Mouse (Mus musculus) stomach, embryonic 15.5 days (tissue): ENCODE measurements around the gene Ppp1r14c. TPM values are rescaled to one million over a fixed set of nuclear protein-coding genes. Genes with fewer than 3 reads are reported as not detected.

Experiments
- ATAC-seq: fragments of 200-750 bp; cut with Nextera tagmentation; 2 replicates; pipeline ENCODE4 v1.8.0; 2017; ENCODE audit warnings: low read depth, moderate number of reproducible peaks, moderate TSS enrichment; ENCODE audit not compliant: insufficient read depth, low FRiP score
- H3K27ac ChIP-seq: fragments of 300-500 bp; sonication (generic); 2 replicates; pipeline ENCODE4 v1.5.1; 2015; ENCODE audit warnings: mild to moderate bottlenecking, inconsistent platforms
- H3K27me3 ChIP-seq: fragments of 300-500 bp; sonication (generic); replicated peaks from 2 replicates; pipeline ENCODE4 v1.6.1; 2015; ENCODE audit warnings: inconsistent platforms
- H3K36me3 ChIP-seq: fragments of 300-500 bp; sonication (generic); 2 replicates; pipeline ENCODE4 v1.6.1; 2015; ENCODE audit warnings: inconsistent platforms
- H3K4me1 ChIP-seq: fragments of 300-500 bp; sonication (generic); 2 replicates; pipeline ENCODE4 v1.6.1; 2015; ENCODE audit warnings: inconsistent platforms
- H3K4me2 ChIP-seq: fragments of 300-500 bp; sonication (generic); 2 replicates; pipeline ENCODE4 v1.6.1; 2015; ENCODE audit warnings: mild to moderate bottlenecking, inconsistent platforms
- H3K4me3 ChIP-seq: fragments of 300-500 bp; sonication (generic); replicated peaks from 2 replicates; pipeline ENCODE4 v1.5.1; 2015; ENCODE audit warnings: inconsistent platforms
- H3K9ac ChIP-seq: fragments of 300-500 bp; sonication (generic); 2 replicates; pipeline ENCODE4 v1.6.1; 2015; ENCODE audit warnings: inconsistent platforms
- H3K9me3 ChIP-seq: fragments of 300-500 bp; sonication (generic); 2 replicates; pipeline ENCODE4 v1.6.1; 2016; ENCODE audit warnings: inconsistent platforms
- WGBS: fragments of 180-500 bp; shearing (Covaris S2); methylation state at CpG from one replicate; pipeline ENCODE4 v1.1.7; 2015; 5-methylcytosine and 5-hydroxymethylcytosine counted together
- microRNA-seq: library from miRNA; unstranded; fragments of <30 nt; microRNA quantifications from one replicate; pipeline ENCODE4, GENCODE M21; 2016
- polyA plus RNA-seq: library from polyadenylated mRNA; unstranded; fragments of >200 nt; fragmentation: Nextera tagmentation; extraction: Ambion mirVana; gene quantifications from 2 replicates; pipeline ENCODE4 v1.2.1, GENCODE M21; 2015

Gene Ppp1r14c
- polyA plus RNA-seq, 1 experiment from 2014 or later = 2.9 TPM

DNA sequence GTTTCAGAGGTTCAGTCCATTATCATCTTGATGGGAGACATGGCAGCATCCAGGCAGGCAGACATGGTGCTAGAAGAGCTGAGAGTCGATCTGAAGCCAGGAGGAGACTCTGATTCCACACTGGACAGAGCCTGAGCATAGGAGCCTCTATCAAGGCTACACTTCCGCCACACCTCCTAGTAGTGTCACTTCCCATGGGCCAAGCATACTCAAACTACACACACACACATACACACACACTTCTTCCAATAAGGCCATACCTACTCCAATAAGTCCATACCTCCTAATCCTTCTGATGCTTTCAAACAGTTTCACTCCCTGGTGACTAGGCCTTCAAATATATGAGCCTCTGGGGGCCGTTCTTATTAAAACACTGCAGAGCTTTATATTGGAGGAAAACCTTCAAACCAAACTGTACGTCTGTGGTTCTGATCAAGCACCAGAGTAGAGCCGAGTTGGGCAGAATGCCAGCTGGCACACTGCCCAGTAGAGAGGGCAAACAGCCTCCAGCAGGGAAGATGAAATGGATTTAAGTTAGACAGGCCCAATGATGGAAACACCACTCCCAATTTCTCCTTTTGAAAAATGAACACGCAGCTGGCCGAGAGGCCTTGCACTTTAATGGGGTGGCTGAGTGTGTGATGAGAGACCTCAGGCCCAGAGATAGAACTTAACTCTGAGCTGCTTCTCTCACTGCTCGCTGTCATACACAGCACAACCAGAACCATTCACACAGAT lies 141.8 kb downstream of the Ppp1r14c start:
- peak; percentile 80 for ATAC-seq
- no peaks in the 10 kb centered on the region for H3K4me1 ChIP-seq
- H3K9ac ChIP-seq = no peak overlapping the region
- H3K4me2 ChIP-seq = no peak overlapping the region
- no peaks in the 10 kb centered on the region for H3K27me3 ChIP-seq
- no peaks in the 10 kb centered on the region for H3K36me3 ChIP-seq
- 38% methylated on average over 8 of the region's 8 CpGs for WGBS
- H3K4me3 ChIP-seq = no peak overlapping the region
- peak overlapping the region; percentile 8; the same call in 1 of the 2 replicates for H3K27ac ChIP-seq
- no peaks in the 10 kb centered on the region for H3K9me3 ChIP-seq

DNA sequence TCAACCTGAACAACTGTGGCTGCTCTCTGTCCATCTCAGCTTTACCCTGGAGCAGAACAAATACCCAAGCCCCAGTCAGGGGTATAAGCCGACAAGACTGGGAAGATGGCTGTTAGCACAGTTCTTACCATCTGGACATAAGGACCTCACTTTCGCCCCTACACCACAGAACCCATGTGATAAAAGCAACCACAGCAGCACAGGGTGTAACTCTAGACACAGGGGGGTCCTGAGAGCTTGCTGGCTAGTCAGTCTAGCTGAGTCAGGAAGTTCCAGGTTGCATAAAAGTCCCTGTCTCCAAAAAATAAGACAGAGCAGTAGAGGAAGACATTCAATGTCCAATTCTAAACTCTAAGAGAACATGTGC lies 142.3 kb downstream of the Ppp1r14c start:
- Histone ChIP-seq H3K9me3 (no peaks in the 10 kb centered on the region), H3K4me2 (no peak overlapping the region), H3K36me3 (no peaks in the 10 kb centered on the region), H3K4me1 (no peaks in the 10 kb centered on the region), H3K4me3 (no peak overlapping the region), H3K27ac (peak overlapping the region; percentile 8; the same call in 1 of the 2 replicates), H3K9ac (no peak overlapping the region), H3K27me3 (no peaks in the 10 kb centered on the region)
- WGBS = 63% methylated on average over 2 of the region's 2 CpGs
- 0 out of 2 replicates have a peak, but pooled peaks have one; percentile 30 for ATAC-seq

DNA sequence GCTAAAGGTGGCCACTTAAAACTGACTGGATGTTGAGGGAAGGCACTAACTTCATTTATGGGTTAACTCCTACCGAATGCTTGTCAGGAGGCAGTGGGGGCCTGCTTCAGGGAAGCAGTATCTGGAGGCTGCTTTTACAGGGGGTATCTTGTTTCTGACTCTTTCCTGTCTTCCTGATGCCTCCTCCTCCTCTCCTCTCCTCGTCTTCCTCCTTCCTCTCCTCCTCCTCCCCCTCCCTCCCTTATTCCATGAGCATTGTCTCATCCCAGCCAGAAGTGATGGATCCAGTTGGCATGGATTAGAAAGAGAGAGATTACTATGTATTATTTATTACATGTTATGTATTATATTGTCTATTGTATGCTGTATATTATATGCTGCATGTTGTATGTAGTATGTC lies 142.9 kb downstream of the Ppp1r14c start:
- 34% methylated on average over 2 of the region's 2 CpGs for WGBS
- ATAC-seq = no peak
- H3K9ac ChIP-seq = no peak overlapping the region
- H3K27ac ChIP-seq = no peak overlapping the region
- no peaks in the 10 kb centered on the region for H3K36me3 ChIP-seq
- H3K4me1 ChIP-seq = no peaks in the 10 kb centered on the region
- H3K4me3 ChIP-seq = no peak overlapping the region
- no peaks in the 10 kb centered on the region for H3K27me3 ChIP-seq
- H3K4me2 ChIP-seq = no peak overlapping the region
- H3K9me3 ChIP-seq = no peaks in the 10 kb centered on the region

DNA sequence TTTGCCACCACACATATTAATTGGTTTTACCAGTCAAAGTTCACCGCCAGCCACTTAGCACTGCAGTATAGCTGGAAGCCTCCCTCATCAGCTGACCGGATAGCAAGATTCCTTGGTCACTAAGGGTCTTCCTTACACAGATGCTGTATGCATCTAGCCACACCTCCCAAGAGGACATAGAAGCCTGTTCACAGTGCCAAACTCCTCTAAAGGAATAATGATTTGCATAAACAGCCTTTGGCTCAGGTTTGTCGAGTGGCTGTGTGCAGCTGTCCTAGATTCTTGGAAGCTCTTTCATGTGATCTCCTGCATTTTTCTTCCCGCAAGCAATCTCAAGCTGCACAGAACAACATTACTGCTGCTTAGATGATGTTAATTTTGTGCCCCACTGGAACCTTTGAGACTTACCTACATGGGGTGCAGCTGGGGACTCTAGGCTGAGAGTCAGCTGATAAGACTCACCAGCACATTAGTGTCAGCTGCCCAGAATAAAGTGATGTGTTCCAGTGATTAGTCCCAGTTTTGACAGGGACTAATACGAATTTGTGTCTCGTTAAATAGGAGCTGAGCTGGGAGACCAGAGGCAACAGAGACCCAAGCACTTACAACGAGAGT lies 143.9 kb downstream of the Ppp1r14c start:
- no peaks in the 10 kb centered on the region for H3K36me3 ChIP-seq
- H3K4me3 ChIP-seq = no peak overlapping the region
- H3K4me1 ChIP-seq = no peaks in the 10 kb centered on the region
- H3K9ac ChIP-seq = no peak overlapping the region
- no peaks in the 10 kb centered on the region for H3K9me3 ChIP-seq
- no peak overlapping the region for H3K4me2 ChIP-seq
- no peaks in the 10 kb centered on the region for H3K27me3 ChIP-seq
- no peak overlapping the region for H3K27ac ChIP-seq
- ATAC-seq = no peak
- whole genome bisulfite sequencing = 51% methylated on average over 7 of the region's 7 CpGs

DNA sequence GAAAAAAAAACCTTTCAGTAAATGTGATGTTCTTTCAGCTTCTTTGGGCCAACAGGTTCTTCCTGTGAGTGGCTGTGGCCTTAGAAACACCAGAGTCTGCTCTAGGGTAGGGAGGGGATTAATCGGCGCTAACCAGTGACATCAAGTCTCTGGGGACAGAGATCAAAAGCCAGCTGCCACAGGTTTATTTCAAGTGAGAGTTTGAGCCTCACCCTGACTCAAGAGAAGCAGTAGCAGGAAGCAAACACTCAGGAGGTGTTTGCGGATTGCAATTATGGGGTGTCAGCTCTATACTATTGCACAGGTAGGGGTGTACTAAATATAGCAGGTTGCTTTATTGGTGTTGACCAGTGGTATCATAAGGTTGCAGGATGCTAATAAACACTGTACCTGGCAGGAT lies 144.6 kb downstream of the Ppp1r14c start:
- Histone ChIP-seq H3K36me3 (no peaks in the 10 kb centered on the region), H3K9me3 (no peaks in the 10 kb centered on the region), H3K4me2 (no peak overlapping the region), H3K27ac (no peak overlapping the region), H3K9ac (no peak overlapping the region), H3K27me3 (no peaks in the 10 kb centered on the region), H3K4me1 (no peaks in the 10 kb centered on the region), H3K4me3 (no peak overlapping the region)
- 68% methylated on average over 3 of the region's 3 CpGs for WGBS
- ATAC-seq = no peak

DNA sequence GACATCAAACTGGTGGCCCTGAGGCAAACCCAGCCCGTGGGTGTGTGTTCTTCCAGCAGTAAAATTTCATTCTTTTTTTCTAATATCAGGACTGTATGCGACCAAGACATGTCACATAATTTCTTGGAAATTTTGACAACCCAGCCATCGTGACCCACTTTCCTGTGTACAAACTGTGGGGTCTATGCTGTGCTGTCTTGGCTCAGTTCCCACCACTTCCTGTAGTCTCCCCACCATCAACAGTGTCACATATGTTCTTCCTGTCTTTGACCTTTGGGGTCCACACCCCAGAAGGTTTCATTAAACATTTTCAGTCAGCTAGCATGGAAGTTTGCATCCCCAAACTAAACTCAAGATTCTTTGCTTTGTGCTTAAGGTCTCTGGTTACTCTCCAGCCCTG lies 145.5 kb downstream of the Ppp1r14c start:
- Histone ChIP-seq H3K4me1 (no peaks in the 10 kb centered on the region), H3K4me2 (no peak overlapping the region), H3K4me3 (no peak overlapping the region), H3K9ac (no peak overlapping the region), H3K36me3 (no peaks in the 10 kb centered on the region), H3K27ac (no peak overlapping the region), H3K27me3 (no peaks in the 10 kb centered on the region), H3K9me3 (no peaks in the 10 kb centered on the region)
- ATAC-seq = no peak
- 57% methylated on average over 3 of the region's 3 CpGs for WGBS

DNA sequence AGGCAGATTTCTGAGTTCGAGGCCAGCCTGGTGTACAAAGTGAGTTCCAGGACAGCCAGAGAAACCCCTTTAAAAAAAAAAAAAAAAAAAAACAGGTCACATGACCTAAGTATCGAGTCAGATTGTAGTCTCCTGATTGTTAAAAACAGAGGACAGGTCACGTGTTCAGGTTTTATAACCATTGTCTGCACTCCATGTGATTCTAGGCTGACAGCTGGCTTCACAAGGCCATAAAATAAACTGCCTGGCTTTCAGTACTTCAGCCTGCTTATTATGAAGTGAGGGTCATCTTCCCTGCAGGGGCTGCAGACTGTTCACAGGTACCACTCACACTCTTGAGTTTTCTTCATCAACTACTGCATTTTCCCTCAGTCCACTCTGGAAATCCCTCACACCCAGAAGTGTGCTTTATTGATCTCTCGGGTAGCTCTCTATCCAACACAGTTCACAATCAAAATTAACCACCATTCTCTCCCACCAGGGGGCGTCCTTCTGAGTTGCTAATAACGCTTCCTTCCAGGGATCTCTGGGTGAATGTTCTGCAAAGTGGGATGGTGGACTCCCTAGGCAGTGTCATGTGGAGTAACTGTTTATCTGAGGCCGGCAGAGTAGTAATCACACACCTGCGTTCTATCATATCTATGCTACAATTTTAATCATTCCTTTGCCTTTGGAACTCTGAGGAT lies 146.9 kb downstream of the Ppp1r14c start:
- no peak for ATAC-seq
- Histone ChIP-seq H3K4me2 (no peak overlapping the region), H3K27ac (no peak overlapping the region), H3K4me3 (no peak overlapping the region), H3K4me1 (no peaks in the 10 kb centered on the region), H3K9me3 (no peaks in the 10 kb centered on the region), H3K36me3 (no peaks in the 10 kb centered on the region), H3K9ac (no peak overlapping the region), H3K27me3 (no peaks in the 10 kb centered on the region)
- WGBS = 69% methylated on average over 8 of the region's 8 CpGs

DNA sequence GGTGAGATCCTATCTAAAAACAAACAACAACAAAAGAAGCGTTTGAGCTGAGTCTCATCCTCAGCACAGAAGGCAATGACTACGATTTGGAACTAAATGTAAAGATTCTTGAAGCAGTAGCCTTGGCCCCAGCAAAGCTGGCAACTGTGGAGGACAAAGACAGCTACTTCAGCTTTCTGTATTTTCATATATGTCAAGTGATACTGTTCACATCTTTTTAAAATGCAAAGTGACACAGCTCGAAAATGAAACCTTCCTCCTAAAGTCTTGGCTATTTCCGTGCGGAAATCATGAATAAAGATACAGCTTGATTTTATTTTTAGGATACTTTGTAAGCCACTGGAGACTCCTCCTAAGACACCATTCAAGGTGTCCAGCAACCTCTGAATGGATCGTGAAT lies 148.1 kb downstream of the Ppp1r14c start:
- ATAC-seq = no peak
- no peak overlapping the region for H3K9ac ChIP-seq

More for the DNA sequence above, 148.1 kb downstream of the Ppp1r14c start:
- 78% methylated on average over 6 of the region's 6 CpGs for WGBS
- Histone ChIP-seq H3K36me3 (no peaks in the 10 kb centered on the region), H3K4me1 (no peaks in the 10 kb centered on the region), H3K4me3 (no peak overlapping the region), H3K27me3 (no peaks in the 10 kb centered on the region), H3K4me2 (no peak overlapping the region), H3K9me3 (no peaks in the 10 kb centered on the region), H3K27ac (no peak overlapping the region)

Small RNA genes within 50 kb of the gene (microRNA-seq; reads per million reads assigned to microRNA genes)
- gene Gm24482 = not detected

Other genes starting within 250 kb of the Ppp1r14c start
- gene H60c, start 98.3 kb upstream of the Ppp1r14c start, polyA plus RNA-seq = 0.12 and 0.15 TPM in 2 replicates
- gene Iyd, start 174.2 kb downstream of the Ppp1r14c start, polyA plus RNA-seq = 7.6 and 8.8 TPM in 2 replicates